Mouse (Mus musculus) mouse embryonic stem cell (cell line): ENCODE results near the gene Parp4.

Experiments used
- in situ Hi-C, 2 experiments: fragments of 300-500 bp; cut with MboI; formaldehyde crosslinking; loops; 1 replicate in 1 of 2; 3 replicates in 1 of 2; pipeline ENCODE4 v1.14.3; 2019 to 2020; ENCODE audit warnings: low sequenced_read_pairs in 2 of 2, low pct_unique_long_range_greater_than_20kb in 1 of 2, mixed read lengths in 1 of 2; ENCODE audit not compliant: unreplicated experiment in 1 of 2

The Parp4 gene

GRCm38 (mm10) chr14:56702644-56703043, 127.2 kb downstream of the Parp4 start:
- in situ Hi-C loops, result no loop called here

DNA sequence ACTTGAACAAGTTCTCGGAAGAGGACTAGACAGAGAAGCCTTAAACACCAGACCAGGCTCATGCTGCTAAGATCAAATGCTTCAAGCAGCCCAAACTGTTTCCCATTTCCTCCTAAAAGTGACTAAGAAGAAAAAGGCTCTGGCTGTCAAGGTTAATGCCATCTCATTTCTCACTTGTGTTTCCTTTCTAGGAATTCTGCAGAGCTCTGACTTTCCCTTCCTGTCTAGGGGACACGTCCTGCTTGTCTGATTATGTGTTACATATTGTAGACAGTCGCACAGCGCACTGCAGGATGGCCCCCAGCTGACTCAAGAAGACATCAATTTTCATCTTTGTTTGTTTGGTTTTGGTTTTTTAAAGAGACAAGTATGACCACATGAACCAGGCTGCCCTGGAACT, 130.3 kb downstream of the Parp4 start:
- in situ Hi-C loops, result no loop called here
